Mouse (Mus musculus): ENCODE results near the gene Fiz1.

Fiz1 gene

GRCm38 (mm10) chr7:5014251-5015117, at the start of gene Fiz1, which contains the start of gene Zfp524:
Gene Fiz1 (minus strand): TSS chr7:5014697.
Gene Zfp524 (plus strand): TSS chr7:5014415.
- peak; percentile 95 for DNase-seq (ENCODE audit: low spot score)

GRCm38 (mm10) chr7:5062360-5063001, 48.0 kb upstream of the Fiz1 start:
- no peak for DNase-seq (ENCODE audit: low spot score)

- DNase-seq (ENCODE audit: low spot score): peak; percentile 93
Observed at GRCm38 (mm10) chr7:5061774-5062359, 47.4 kb upstream of the Fiz1 start, which contains the start of gene U2af2. Gene U2af2 (plus strand): TSS chr7:5062143.

- peak; percentile 97 for DNase-seq (ENCODE audit: low spot score)
Observed at GRCm38 (mm10) chr7:5060944-5061773, 46.7 kb upstream of the Fiz1 start.

- DNase-seq (ENCODE audit: low spot score): peak; percentile 81
Observed at GRCm38 (mm10) chr7:5060239-5060731, 45.8 kb upstream of the Fiz1 start.

- DNase-seq (ENCODE audit: low spot score): no peak
Observed at GRCm38 (mm10) chr7:5059421-5059820, 44.9 kb upstream of the Fiz1 start.

- DNase-seq (ENCODE audit: low spot score): no peak
Observed at GRCm38 (mm10) chr7:5058631-5059030, 44.1 kb upstream of the Fiz1 start.

GRCm38 (mm10) chr7:5057804-5058203, 43.3 kb upstream of the Fiz1 start:
- no peak for DNase-seq (ENCODE audit: low spot score)

- DNase-seq (ENCODE audit: low spot score): no peak
Observed at GRCm38 (mm10) chr7:5057381-5057780, 42.9 kb upstream of the Fiz1 start.

GRCm38 (mm10) chr7:5056651-5057263, 42.3 kb upstream of the Fiz1 start:
- no peak for DNase-seq (ENCODE audit: low spot score)

- no peak for DNase-seq (ENCODE audit: low spot score)
Observed at GRCm38 (mm10) chr7:5053456-5054179, 39.1 kb upstream of the Fiz1 start.

GRCm38 (mm10) chr7:5052931-5053343, 38.4 kb upstream of the Fiz1 start:
- DNase-seq (ENCODE audit: low spot score): no peak

GRCm38 (mm10) chr7:5052438-5052837, 37.9 kb upstream of the Fiz1 start:
- no peak for DNase-seq (ENCODE audit: low spot score)

GRCm38 (mm10) chr7:5051193-5052192, 37.0 kb upstream of the Fiz1 start, which contains the start of gene Zfp580:
Gene Zfp580 (plus strand): TSS chr7:5051538.
- DNase-seq (ENCODE audit: low spot score): peak; percentile 78

- DNase-seq (ENCODE audit: low spot score): no peak
Observed at GRCm38 (mm10) chr7:5047313-5047712, 32.8 kb upstream of the Fiz1 start.

- DNase-seq (ENCODE audit: low spot score): no peak
Observed at GRCm38 (mm10) chr7:5046112-5046511, 31.6 kb upstream of the Fiz1 start.

- no peak for DNase-seq (ENCODE audit: low spot score)
Observed at GRCm38 (mm10) chr7:5044981-5045380, 30.5 kb upstream of the Fiz1 start.

- DNase-seq (ENCODE audit: low spot score): no peak
Observed at GRCm38 (mm10) chr7:5038940-5039339, 24.4 kb upstream of the Fiz1 start.

- DNase-seq (ENCODE audit: low spot score): peak; percentile 94
Observed at GRCm38 (mm10) chr7:5038109-5038732, 23.7 kb upstream of the Fiz1 start, which contains the start of gene Zfp784. Gene Zfp784 (minus strand): TSS chr7:5038446.
